Mouse (Mus musculus) limb, embryonic 13.5 days (tissue): ENCODE results near the gene Dab1. TPM values are rescaled to one million over a fixed set of nuclear protein-coding genes. Genes with fewer than 3 reads are reported as not detected.

Source experiments
- ATAC-seq: fragments of 200-750 bp; cut with Nextera tagmentation; 2 replicates; pipeline ENCODE4 v1.8.0; 2017; ENCODE audit warnings: low read depth, moderate number of reproducible peaks, moderate TSS enrichment; ENCODE audit not compliant: low FRiP score
- H3K27ac ChIP-seq: fragments of 300-500 bp; sonication (generic); 2 replicates; pipeline ENCODE4 v1.5.1; 2015; ENCODE audit warnings: inconsistent platforms, mild to moderate bottlenecking, moderate library complexity
- H3K27me3 ChIP-seq: fragments of 300-500 bp; sonication (generic); 2 replicates; pipeline ENCODE4 v1.6.1; 2015; ENCODE audit warnings: mild to moderate bottlenecking, inconsistent platforms
- H3K36me3 ChIP-seq: fragments of 300-500 bp; sonication (generic); 2 replicates; pipeline ENCODE4 v1.6.1; 2015; ENCODE audit warnings: inconsistent platforms, mild to moderate bottlenecking, moderate library complexity
- H3K4me1 ChIP-seq: fragments of 300-500 bp; sonication (generic); 2 replicates; pipeline ENCODE4 v1.6.1; 2015; ENCODE audit warnings: inconsistent platforms
- H3K4me2 ChIP-seq: fragments of 300-500 bp; sonication (generic); replicated peaks from 2 replicates; pipeline ENCODE4 v1.6.1; 2015; ENCODE audit warnings: inconsistent platforms, mild to moderate bottlenecking, moderate library complexity
- H3K4me3 ChIP-seq: fragments of 300-500 bp; sonication (generic); 2 replicates; pipeline ENCODE4 v1.5.1; 2015; ENCODE audit warnings: moderate library complexity, mild to moderate bottlenecking, inconsistent platforms
- H3K9ac ChIP-seq: fragments of 300-500 bp; sonication (generic); 2 replicates; pipeline ENCODE4 v1.6.1; 2015; ENCODE audit warnings: mild to moderate bottlenecking, inconsistent platforms
- H3K9me3 ChIP-seq: fragments of 300-500 bp; sonication (generic); 2 replicates; pipeline ENCODE4 v1.6.1; 2016; ENCODE audit warnings: inconsistent platforms
- WGBS: fragments of 180-500 bp; shearing (Covaris S2); methylation state at CpG from one replicate; pipeline ENCODE4 v1.1.7; 2015; 5-methylcytosine and 5-hydroxymethylcytosine counted together
- polyA plus RNA-seq: library from polyadenylated mRNA; unstranded; fragments of >200 nt; fragmentation: Nextera tagmentation; extraction: Ambion mirVana; gene quantifications from 2 replicates; pipeline ENCODE4 v1.2.1, GENCODE M21; 2015

The Dab1 gene
- polyA plus RNA-seq = 24.7 TPM in 2 replicates

- H3K4me3 ChIP-seq = peak within 1 kb of the TSS; percentile 44
- H3K27ac ChIP-seq = no peak within 1 kb of the TSS
- H3K36me3 ChIP-seq = no peaks in the 10 kb centered on the region
- H3K9me3 ChIP-seq = no peaks in the 10 kb centered on the region
- peak within 1 kb of the TSS; percentile 71 for H3K4me2 ChIP-seq
- under 1% methylated on average over 41 of the region's 41 CpGs for WGBS
- peaks cover 14% of the 10 kb centered on the region for H3K4me1 ChIP-seq
- no peak within 1 kb of the TSS for H3K9ac ChIP-seq
- no peak for ATAC-seq
- H3K27me3 ChIP-seq = peaks cover 73% of the 10 kb centered on the region
Measured at GRCm38 (mm10) chr4:103619321-103619945, at the start of gene Dab1. Gene Dab1 (plus strand): TSS chr4:103619359.

GRCm38 (mm10) chr4:103571721-103572352 is 47.3 kb upstream of the Dab1 start:
- ATAC-seq = no peak
- Histone ChIP-seq H3K9me3 (no peaks in the 10 kb centered on the region), H3K27me3 (no peaks in the 10 kb centered on the region), H3K4me2 (no peak overlapping the region), H3K9ac (no peak overlapping the region), H3K4me1 (no peaks in the 10 kb centered on the region), H3K4me3 (no peak overlapping the region), H3K27ac (no peak overlapping the region), H3K36me3 (no peaks in the 10 kb centered on the region)
- 66% methylated on average over 4 of the region's 4 CpGs for whole genome bisulfite sequencing

- Histone ChIP-seq H3K9ac (no peak overlapping the region), H3K27me3 (no peaks in the 10 kb centered on the region), H3K4me1 (no peaks in the 10 kb centered on the region), H3K36me3 (no peaks in the 10 kb centered on the region), H3K4me2 (no peak overlapping the region), H3K27ac (no peak overlapping the region), H3K4me3 (no peak overlapping the region), H3K9me3 (no peaks in the 10 kb centered on the region)
- WGBS = 88% methylated on average over 2 of the region's 2 CpGs
- ATAC-seq = no peak
Measured at GRCm38 (mm10) chr4:103575556-103575955, 43.6 kb upstream of the Dab1 start.

- H3K27ac ChIP-seq = no peak overlapping the region
- WGBS = 83% methylated on average over 6 of the region's 6 CpGs
Measured at GRCm38 (mm10) chr4:103576305-103576704, 42.9 kb upstream of the Dab1 start.

GRCm38 (mm10) chr4:103577111-103577815 is 41.9 kb upstream of the Dab1 start:
- Histone ChIP-seq H3K9ac (no peak overlapping the region), H3K4me2 (no peak overlapping the region), H3K36me3 (no peaks in the 10 kb centered on the region), H3K9me3 (no peaks in the 10 kb centered on the region), H3K27me3 (no peaks in the 10 kb centered on the region), H3K4me1 (no peaks in the 10 kb centered on the region), H3K27ac (no peak overlapping the region), H3K4me3 (no peak overlapping the region)
- WGBS = 81% methylated on average over 4 of the region's 4 CpGs
- ATAC-seq = no peak

More at GRCm38 (mm10) chr4:103576305-103576704, 42.9 kb upstream of the Dab1 start:
- Histone ChIP-seq H3K4me1 (no peaks in the 10 kb centered on the region), H3K27me3 (no peaks in the 10 kb centered on the region), H3K9me3 (no peaks in the 10 kb centered on the region), H3K4me3 (no peak overlapping the region), H3K36me3 (no peaks in the 10 kb centered on the region), H3K4me2 (no peak overlapping the region), H3K9ac (no peak overlapping the region)
- ATAC-seq = no peak

- Histone ChIP-seq H3K4me2 (no peak overlapping the region), H3K9me3 (no peaks in the 10 kb centered on the region), H3K4me1 (no peaks in the 10 kb centered on the region), H3K27me3 (no peaks in the 10 kb centered on the region), H3K27ac (no peak overlapping the region), H3K9ac (no peak overlapping the region), H3K4me3 (no peak overlapping the region), H3K36me3 (no peaks in the 10 kb centered on the region)
- 83% methylated on average over 7 of the region's 7 CpGs for WGBS
- no peak for ATAC-seq
Measured at GRCm38 (mm10) chr4:103577821-103578220, 41.3 kb upstream of the Dab1 start.

- WGBS = 85% methylated on average over 9 of the region's 9 CpGs
Measured at GRCm38 (mm10) chr4:103580021-103580420, 39.1 kb upstream of the Dab1 start.

GRCm38 (mm10) chr4:103615011-103615410 is 4.1 kb upstream of the Dab1 start:
- Histone ChIP-seq H3K4me2 (no peak overlapping the region), H3K9me3 (no peaks in the 10 kb centered on the region), H3K27me3 (peaks cover 37% of the 10 kb centered on the region), H3K9ac (no peak overlapping the region), H3K36me3 (no peaks in the 10 kb centered on the region), H3K4me1 (peaks cover 7% of the 10 kb centered on the region), H3K4me3 (no peak overlapping the region), H3K27ac (no peak overlapping the region)
- 75% methylated on average over 3 of the region's 3 CpGs for WGBS
- ATAC-seq = no peak

More at GRCm38 (mm10) chr4:103580021-103580420, 39.1 kb upstream of the Dab1 start:
- H3K4me3 ChIP-seq = no peak overlapping the region
- H3K9me3 ChIP-seq = no peaks in the 10 kb centered on the region
- no peak overlapping the region for H3K27ac ChIP-seq
- no peaks in the 10 kb centered on the region for H3K4me1 ChIP-seq
- H3K27me3 ChIP-seq = no peaks in the 10 kb centered on the region
- no peak overlapping the region for H3K9ac ChIP-seq
- no peaks in the 10 kb centered on the region for H3K36me3 ChIP-seq
- no peak for ATAC-seq
- H3K4me2 ChIP-seq = no peak overlapping the region

GRCm38 (mm10) chr4:103619946-103620371 is 800 bp downstream of the Dab1 start:
- H3K36me3 ChIP-seq = no peaks in the 10 kb centered on the region
- WGBS = under 1% methylated on average over 27 of the region's 28 CpGs
- peaks cover 73% of the 10 kb centered on the region for H3K27me3 ChIP-seq
- H3K4me2 ChIP-seq = peak overlapping the region; percentile 71
- no peak overlapping the region for H3K9ac ChIP-seq
- peaks cover 14% of the 10 kb centered on the region for H3K4me1 ChIP-seq
- peak overlapping the region; percentile 44 for H3K4me3 ChIP-seq
- ATAC-seq = no peak
- no peak overlapping the region for H3K27ac ChIP-seq
- no peaks in the 10 kb centered on the region for H3K9me3 ChIP-seq

GRCm38 (mm10) chr4:103620590-103621155 is 1.5 kb downstream of the Dab1 start:
- WGBS = 14% methylated on average over 17 of the region's 18 CpGs
- H3K4me3 ChIP-seq = peak overlapping the region; percentile 44

GRCm38 (mm10) chr4:103621586-103621985 is 2.4 kb downstream of the Dab1 start:
- ATAC-seq = no peak
- H3K4me1 ChIP-seq = peaks cover 14% of the 10 kb centered on the region
- peak overlapping the region; percentile 71; the same call in 1 of the 2 replicates for H3K4me2 ChIP-seq
- no peak overlapping the region for H3K9ac ChIP-seq
- no peak overlapping the region for H3K27ac ChIP-seq
- peaks cover 71% of the 10 kb centered on the region for H3K27me3 ChIP-seq
- WGBS = 12% methylated on average over 5 of the region's 5 CpGs
- H3K4me3 ChIP-seq = no peak overlapping the region
- no peaks in the 10 kb centered on the region for H3K9me3 ChIP-seq
- H3K36me3 ChIP-seq = no peaks in the 10 kb centered on the region

More at GRCm38 (mm10) chr4:103620590-103621155, 1.5 kb downstream of the Dab1 start:
- H3K9ac ChIP-seq = no peak overlapping the region
- H3K27me3 ChIP-seq = peaks cover 73% of the 10 kb centered on the region
- no peaks in the 10 kb centered on the region for H3K36me3 ChIP-seq
- ATAC-seq = no peak
- H3K4me1 ChIP-seq = peaks cover 14% of the 10 kb centered on the region
- H3K4me2 ChIP-seq = peak overlapping the region; percentile 71
- H3K9me3 ChIP-seq = no peaks in the 10 kb centered on the region
- no peak overlapping the region for H3K27ac ChIP-seq

- no peaks in the 10 kb centered on the region for H3K36me3 ChIP-seq
- no peak for ATAC-seq
- H3K4me1 ChIP-seq = 0 out of 2 replicates have a peak, but pooled peaks cover 4% of the 10 kb centered on the region
- H3K27ac ChIP-seq = no peak overlapping the region
- 69% methylated on average over 4 of the region's 4 CpGs for WGBS
- H3K9ac ChIP-seq = no peak overlapping the region
- H3K27me3 ChIP-seq = peaks cover 16% of the 10 kb centered on the region; the same call in 1 of the 2 replicates
- no peak overlapping the region for H3K4me2 ChIP-seq
- no peaks in the 10 kb centered on the region for H3K9me3 ChIP-seq
- no peak overlapping the region for H3K4me3 ChIP-seq
Measured at GRCm38 (mm10) chr4:103630177-103630576, 11.0 kb downstream of the Dab1 start.
